Mouse (Mus musculus) CH12.LX (cell line): ENCODE measurements around the gene Fam172a. TPM values are rescaled to one million over a fixed set of nuclear protein-coding genes. Genes with fewer than 3 reads are reported as not detected.

Experiments
- DNase-seq: peaks from one replicate; pipeline ENCODE4 v3.0.0-alpha.2; 2013; ENCODE audit errors: extremely low read depth
- H3K27ac ChIP-seq: 2 replicates; pipeline ENCODE4 v1.5.1; 2012; ENCODE audit warnings: low read depth, mild to moderate bottlenecking, control low read depth, moderate library complexity; ENCODE audit not compliant: insufficient read depth
- H3K27me3 ChIP-seq: replicated peaks from 2 replicates; pipeline ENCODE3; 2012; ENCODE audit warnings: inconsistent platforms
- H3K36me3 ChIP-seq, 2 experiments: replicated peaks in 1 of 2; 2 replicates each; pipeline versions ENCODE3 to v1.6.1; 2012; ENCODE audit warnings: inconsistent platforms in 1 of 2, low read length in 1 of 2, mild to moderate bottlenecking in 1 of 2, mixed read lengths in 1 of 2, moderate library complexity in 1 of 2; ENCODE audit not compliant: control insufficient read depth in 1 of 2, insufficient read depth in 1 of 2
- H3K4me1 ChIP-seq, 2 experiments: 2 replicates each; pipeline ENCODE4 v1.6.1; 2012; ENCODE audit warnings: inconsistent platforms in 1 of 2, moderate library complexity in 1 of 2; ENCODE audit not compliant: insufficient read depth in 2 of 2, control insufficient read depth in 1 of 2
- H3K4me2 ChIP-seq: 2 replicates; pipeline ENCODE4 v1.6.1; 2012; ENCODE audit warnings: low read depth, mild to moderate bottlenecking, control low read depth; ENCODE audit not compliant: poor library complexity, insufficient read depth, severe bottlenecking
- H3K4me3 ChIP-seq, 3 experiments: fragments of 150-350 bp in 1 of 3; sonication (generic) in 1 of 3; replicated peaks in 1 of 3; 2 replicates each; pipeline versions ENCODE3 to v1.5.1; 2011 to 2012; ENCODE audit warnings: low read depth in 2 of 3, low read length in 2 of 3, mild to moderate bottlenecking in 2 of 3, moderate library complexity in 2 of 3, control low read depth in 1 of 3, improper control_type of control experiment in 1 of 3, inconsistent platforms in 1 of 3, mixed read lengths in 1 of 3; ENCODE audit not compliant: poor library complexity in 1 of 3
- H3K79me2 ChIP-seq: replicated peaks from 2 replicates; pipeline ENCODE4 v1.6.1; 2012; ENCODE audit warnings: mild to moderate bottlenecking, moderate library complexity; ENCODE audit not compliant: control insufficient read depth, poor library complexity, insufficient read depth, severe bottlenecking; ENCODE audit errors: extremely low read depth
- H3K9ac ChIP-seq: 2 replicates; pipeline ENCODE4 v1.6.1; 2012; ENCODE audit warnings: low read depth, mild to moderate bottlenecking, control low read depth, moderate library complexity; ENCODE audit not compliant: insufficient read depth
- H3K9me3 ChIP-seq: replicated peaks from 2 replicates; pipeline ENCODE3; 2012; ENCODE audit warnings: low read length, inconsistent platforms, mixed read lengths
- BHLHE40 ChIP-seq: IDR thresholded peaks from 2 replicates; pipeline ENCODE4 v1.6.1; 2011; ENCODE audit warnings: mild to moderate bottlenecking, low read depth, low read length, improper control_type of control experiment
- CTCF ChIP-seq, 2 experiments: IDR thresholded peaks in 1 of 2; conservative IDR thresholded peaks in 1 of 2; 2 replicates each; pipeline ENCODE4 v1.5.1; 2011 to 2012; ENCODE audit warnings: low read depth in 2 of 2, low read length in 2 of 2, improper control_type of control experiment in 1 of 2, inconsistent platforms in 1 of 2, mild to moderate bottlenecking in 1 of 2, moderate library complexity in 1 of 2
- E2F4 ChIP-seq: IDR thresholded peaks from 2 replicates; pipeline ENCODE4 v1.6.1; 2011; ENCODE audit warnings: low read depth, low read length, improper control_type of control experiment; ENCODE audit not compliant: insufficient replicate concordance
- ELF1 ChIP-seq: IDR thresholded peaks from 2 replicates; pipeline ENCODE4 v1.6.1; 2014; ENCODE audit warnings: low read depth, mild to moderate bottlenecking, inconsistent platforms, low read length, improper control_type of control experiment
- EP300 ChIP-seq: IDR thresholded peaks from 2 replicates; pipeline ENCODE4 v1.6.1; 2011; ENCODE audit warnings: low read length, improper control_type of control experiment
- ETS1 ChIP-seq: conservative IDR thresholded peaks from 2 replicates; pipeline ENCODE4 v1.6.1; 2012; ENCODE audit warnings: low read depth, mild to moderate bottlenecking, inconsistent platforms, low read length, improper control_type of control experiment, moderate library complexity
- GABPA ChIP-seq: IDR thresholded peaks from 2 replicates; pipeline ENCODE4 v1.6.1; 2012; ENCODE audit warnings: low read depth, low read length, improper control_type of control experiment, inconsistent platforms; ENCODE audit not compliant: insufficient replicate concordance
- JUN ChIP-seq: IDR thresholded peaks from 2 replicates; pipeline ENCODE4 v1.6.1; 2011; ENCODE audit warnings: low read depth, mild to moderate bottlenecking, low read length, improper control_type of control experiment, moderate library complexity; ENCODE audit not compliant: insufficient read depth
- JUND ChIP-seq: conservative IDR thresholded peaks from 2 replicates; pipeline ENCODE4 v1.6.1; 2011; ENCODE audit warnings: low read depth, low read length, improper control_type of control experiment
- KAT2A ChIP-seq: IDR thresholded peaks from 2 replicates; pipeline ENCODE4 v1.6.1; 2012; ENCODE audit warnings: low read length, improper control_type of control experiment, inconsistent platforms; ENCODE audit not compliant: insufficient replicate concordance
- MAFK ChIP-seq: IDR thresholded peaks from 2 replicates; pipeline ENCODE4 v1.6.1; 2011; ENCODE audit warnings: low read length, improper control_type of control experiment; ENCODE audit not compliant: insufficient replicate concordance
- MXI1 ChIP-seq: IDR thresholded peaks from 2 replicates; pipeline ENCODE4 v1.6.1; 2011; ENCODE audit warnings: mild to moderate bottlenecking, low read depth, low read length, improper control_type of control experiment
- POLR2A ChIP-seq: IDR thresholded peaks from 2 replicates; pipeline ENCODE4 v1.6.1; 2011; ENCODE audit warnings: low read depth, mild to moderate bottlenecking, improper control_type of control experiment, low read length
- RAD21 ChIP-seq: IDR thresholded peaks from 2 replicates; pipeline ENCODE4 v1.6.1; 2011; ENCODE audit warnings: low read depth, mild to moderate bottlenecking, low read length, improper control_type of control experiment, moderate library complexity
- SMC3 ChIP-seq: IDR thresholded peaks from 2 replicates; pipeline ENCODE4 v1.6.1; 2011; ENCODE audit warnings: low read depth, low read length, improper control_type of control experiment
- TCF12 ChIP-seq: IDR thresholded peaks from 2 replicates; pipeline ENCODE4 v1.6.1; 2014; ENCODE audit warnings: low read depth, mild to moderate bottlenecking, inconsistent platforms, low read length, improper control_type of control experiment
- UBTF ChIP-seq: IDR thresholded peaks from 2 replicates; pipeline ENCODE4 v1.6.1; 2012; ENCODE audit warnings: low read depth, mild to moderate bottlenecking, inconsistent platforms, low read length, improper control_type of control experiment, moderate library complexity
- USF1 ChIP-seq: IDR thresholded peaks from 2 replicates; pipeline ENCODE4 v1.6.1; 2014; ENCODE audit warnings: low read depth, mild to moderate bottlenecking, inconsistent platforms, low read length, improper control_type of control experiment
- USF2 ChIP-seq: conservative IDR thresholded peaks from 2 replicates; pipeline ENCODE4 v1.6.1; 2011; ENCODE audit warnings: low read depth, low read length, improper control_type of control experiment
- ZC3H11A ChIP-seq: IDR thresholded peaks from 2 replicates; pipeline ENCODE4 v1.6.1; 2012; ENCODE audit warnings: low read depth, mild to moderate bottlenecking, inconsistent platforms, low read length, improper control_type of control experiment
- ZKSCAN1 ChIP-seq: IDR thresholded peaks from 2 replicates; pipeline ENCODE4 v1.6.1; 2012; ENCODE audit warnings: low read depth, inconsistent platforms, low read length, improper control_type of control experiment, borderline replicate concordance
- ZMIZ1 ChIP-seq: IDR thresholded peaks from 2 replicates; pipeline ENCODE4 v1.6.1; 2012; ENCODE audit warnings: low read depth, mild to moderate bottlenecking, inconsistent platforms, low read length, improper control_type of control experiment
- dilution Hi-C: fragments of 300-500 bp; cut with MboI; formaldehyde crosslinking; loops from 2 replicates; pipeline ENCODE4 v1.14.3; 2020; ENCODE audit warnings: low sequenced_read_pairs; ENCODE audit not compliant: extremely low pct_unique_long_range_greater_than_20kb, extremely low pct_ligation_motif_present
- in situ Hi-C: fragments of 300-500 bp; cut with MboI; formaldehyde crosslinking; loops from 3 replicates; pipeline ENCODE4 v1.14.3; 2019; ENCODE audit warnings: low sequenced_read_pairs, low pct_ligation_motif_present, low pct_unique_long_range_greater_than_20kb, mixed read lengths
- polyA plus RNA-seq: library from polyadenylated mRNA; unstranded; fragments of >175 nt; gene quantifications from 2 replicates; pipeline ENCODE4 v1.2.1, GENCODE M21; 2012; ENCODE audit warnings: low read depth; ENCODE audit not compliant: insufficient read length
- total RNA-seq, 2 experiments: library from RNA; depleted of rRNA; stranded (reverse); fragments of 300-350 nt in 1 of 2; fragments of >200 nt in 1 of 2; gene quantifications; 2 replicates each; pipeline ENCODE4 v1.2.3; 2012 to 2014

Fam172a gene
- total and polyA plus RNA-seq, 3 experiments, result 12.2 to 24.7 (median 16.9) TPM

GRCm38 (mm10) chr13:78184786-78185466 is 483.1 kb downstream of the Fam172a start:
- Histone ChIP-seq H3K4me3 (no peak overlapping the region), H3K79me2 (no peaks in the 10 kb centered on the region), H3K27me3 (no peaks in the 10 kb centered on the region), H3K9me3 (no peaks in the 10 kb centered on the region), H3K36me3 (no peaks in the 10 kb centered on the region), H3K27ac (no peak overlapping the region)
- dilution Hi-C loops, result no loop called here
- no peak for DNase-seq
- TF ChIP-seq GABPA (no peak), JUND (no peak), JUN (no peak)
- TF ChIP-seq, all 38 proteins: peak for 0
- Histone ChIP-seq H3K4me2 (no peak overlapping the region), H3K4me1 (no peaks in the 10 kb centered on the region), H3K9ac (no peak overlapping the region)
- in situ Hi-C loops, result loop anchor here (25.0 kb wide), 2 partner anchors 198 to 1223 kb away; no protein-coding TSS in a partner anchor

GRCm38 (mm10) chr13:78186340-78186946 is 484.6 kb downstream of the Fam172a start:
- no peaks in the 10 kb centered on the region for H3K36me3 ChIP-seq
- H3K4me3 ChIP-seq, result no peak overlapping the region
- DNase-seq, result no peak
- H3K4me1 ChIP-seq, result no peaks in the 10 kb centered on the region
- no peaks in the 10 kb centered on the region for H3K79me2 ChIP-seq
- in situ Hi-C loops, result loop anchor here (25.0 kb wide), 2 partner anchors 199 to 1224 kb away; no protein-coding TSS in a partner anchor
- no peaks in the 10 kb centered on the region for H3K27me3 ChIP-seq
- H3K9me3 ChIP-seq, result no peaks in the 10 kb centered on the region
- H3K9ac ChIP-seq, result no peak overlapping the region
- H3K27ac ChIP-seq, result no peak overlapping the region
- dilution Hi-C loops, result no loop called here
- H3K4me2 ChIP-seq, result no peak overlapping the region
- no peak for TF ChIP-seq ETS1
- TF ChIP-seq EP300, result no peak
- no peak for TF ChIP-seq MAFK
- no peak for TF ChIP-seq ELF1
- no peak for TF ChIP-seq POLR2A
- TF ChIP-seq CTCF (conservative IDR thresholded peaks at IDR 0.05 in 1 of 2, IDR thresholded peaks at IDR 0.05 in 1 of 2; ENCODE audit: low read depth in 2 of 2, low read length in 2 of 2), result peak in 1 of 2 experiments; percentile 60; a peak in 2 of 4 replicates
- TF ChIP-seq E2F4, result no peak
- TF ChIP-seq KAT2A, result no peak
- TF ChIP-seq JUND, result no peak
- TF ChIP-seq RAD21, result peak; percentile 46
- TF ChIP-seq GABPA, result no peak
- no peak for TF ChIP-seq UBTF
- TF ChIP-seq ZKSCAN1, result no peak
- no peak for TF ChIP-seq ZMIZ1
- TF ChIP-seq ZC3H11A, result no peak
- TF ChIP-seq TCF12, result no peak
- peak; percentile 60 for TF ChIP-seq SMC3
- TF ChIP-seq BHLHE40, result no peak
- no peak for TF ChIP-seq MXI1
- no peak for TF ChIP-seq USF2
- TF ChIP-seq USF1, result no peak
